Mouse (Mus musculus) bone marrow, adult 2 months (tissue): ENCODE results near the gene Tmem159.

ENCODE experiments used
- CTCF ChIP-seq: fragments of 200-500 bp; IDR thresholded peaks from 2 replicates; pipeline ENCODE4 v1.5.1; 2011; ENCODE audit warnings: low read length, control low read depth; ENCODE audit not compliant: control insufficient read depth, insufficient read depth
- POLR2A ChIP-seq: fragments of 200-500 bp; IDR thresholded peaks from 2 replicates; pipeline ENCODE4 v1.6.1; 2011; ENCODE audit warnings: low read depth, mild to moderate bottlenecking, control low read depth, low read length, borderline replicate concordance; ENCODE audit not compliant: control insufficient read depth

GRCm38 (mm10) chr7:120163581-120164251 is 61.6 kb downstream of the Tmem159 start:
- TF ChIP-seq CTCF (no peak), POLR2A (no peak)
